Mouse (Mus musculus): ENCODE data around the gene Gpbar1.

The Gpbar1 gene

GRCm38 (mm10) chr1:74278538-74278937 is at the start of gene Gpbar1:
TSS of gene Gpbar1 (plus strand) at chr1:74278550.
- no peak for DNase-seq

DNA sequence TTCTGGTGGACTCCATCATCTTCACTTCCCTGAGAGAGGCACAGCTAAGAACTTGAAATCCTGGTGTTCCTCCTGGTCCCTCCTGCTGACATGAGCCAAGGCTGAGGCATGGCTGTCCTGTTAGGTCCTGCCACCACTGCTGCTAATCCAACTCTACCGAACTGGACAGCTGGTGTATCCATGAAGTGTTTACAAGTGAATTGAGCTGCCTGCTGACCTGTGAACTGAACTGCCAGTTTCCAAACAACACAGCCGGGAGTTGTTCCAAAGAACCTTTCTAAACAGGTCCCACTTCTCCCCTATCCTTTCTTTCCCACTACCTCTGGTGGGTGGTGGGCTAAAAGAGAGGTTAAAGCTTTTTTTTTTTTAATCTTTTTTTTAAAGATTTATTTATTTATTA is 48.4 kb upstream of the Gpbar1 start:
- DNase-seq: no peak

- DNase-seq: no peak
Measured at GRCm38 (mm10) chr1:74230992-74231391, 47.4 kb upstream of the Gpbar1 start.

DNA sequence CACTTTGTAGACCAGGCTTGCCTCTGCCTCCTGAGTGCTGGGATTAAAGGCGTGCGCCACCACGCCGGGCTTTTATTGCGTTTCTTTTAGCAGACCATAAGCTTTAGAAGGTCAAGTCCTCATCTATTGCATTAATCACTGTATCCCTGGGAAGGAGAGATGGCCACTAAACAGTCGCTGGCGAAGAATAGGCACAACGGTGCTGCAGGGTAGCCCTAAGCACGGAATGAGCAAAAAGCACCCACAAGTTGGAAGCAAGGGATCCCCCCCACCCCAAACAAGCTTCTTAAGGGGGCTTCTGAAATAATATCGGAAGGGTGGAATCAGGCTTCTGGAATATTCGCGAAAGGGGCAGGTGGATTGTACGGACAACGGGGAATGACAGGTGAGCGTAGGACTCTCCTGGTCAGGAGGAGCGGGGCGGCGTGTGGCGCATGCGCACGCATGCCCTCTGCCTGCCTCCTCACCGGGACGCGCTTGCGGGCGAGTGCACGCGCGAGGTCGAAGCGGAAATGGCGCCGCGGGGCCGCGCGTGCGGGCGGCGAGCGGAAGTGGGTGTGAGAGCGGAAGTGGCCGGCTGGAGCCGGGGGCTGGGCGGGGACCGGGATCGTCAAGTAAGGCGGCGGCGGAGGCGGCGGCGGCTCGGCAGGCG is 42.3 kb upstream of the Gpbar1 start, which contains the start of gene Arpc2:
TSS of gene Arpc2 (plus strand) at position 147 of the 652 bp plus-strand sequence.
- peak; percentile 97 for DNase-seq

- peak; percentile 72 for DNase-seq
Measured at GRCm38 (mm10) chr1:74236590-74237317, 41.6 kb upstream of the Gpbar1 start.

GRCm38 (mm10) chr1:74237671-74238070 is 40.7 kb upstream of the Gpbar1 start:
- no peak for DNase-seq

GRCm38 (mm10) chr1:74238136-74238535 is 40.2 kb upstream of the Gpbar1 start:
- no peak for DNase-seq

DNA sequence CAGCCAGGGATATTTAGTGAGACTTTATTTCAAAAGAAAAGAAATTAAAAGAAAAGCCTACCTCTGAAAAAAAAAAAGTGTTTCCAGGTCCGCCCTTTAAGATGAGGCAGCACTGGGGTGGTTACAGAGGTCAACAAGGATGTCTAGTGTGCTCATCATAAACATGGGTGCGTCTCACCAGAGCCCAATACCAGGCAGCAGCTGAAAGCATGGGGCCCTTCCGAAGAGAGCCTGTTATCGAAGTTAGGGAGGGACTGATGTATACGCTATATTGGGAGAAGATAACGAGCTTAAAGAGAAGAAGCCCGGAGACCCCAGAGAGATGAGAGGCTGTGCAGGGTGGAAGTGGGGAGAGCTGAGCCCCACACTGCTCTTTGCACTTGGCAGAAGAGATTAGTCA is 39.2 kb upstream of the Gpbar1 start:
- DNase-seq: no peak

- no peak for DNase-seq
Measured at GRCm38 (mm10) chr1:74239618-74240017, 38.7 kb upstream of the Gpbar1 start.

- DNase-seq: no peak
Measured at GRCm38 (mm10) chr1:74240311-74240710, 38.0 kb upstream of the Gpbar1 start.

- DNase-seq: no peak
Measured at GRCm38 (mm10) chr1:74240832-74241231, 37.5 kb upstream of the Gpbar1 start.

GRCm38 (mm10) chr1:74245525-74245924 is 32.8 kb upstream of the Gpbar1 start:
- DNase-seq: no peak

DNA sequence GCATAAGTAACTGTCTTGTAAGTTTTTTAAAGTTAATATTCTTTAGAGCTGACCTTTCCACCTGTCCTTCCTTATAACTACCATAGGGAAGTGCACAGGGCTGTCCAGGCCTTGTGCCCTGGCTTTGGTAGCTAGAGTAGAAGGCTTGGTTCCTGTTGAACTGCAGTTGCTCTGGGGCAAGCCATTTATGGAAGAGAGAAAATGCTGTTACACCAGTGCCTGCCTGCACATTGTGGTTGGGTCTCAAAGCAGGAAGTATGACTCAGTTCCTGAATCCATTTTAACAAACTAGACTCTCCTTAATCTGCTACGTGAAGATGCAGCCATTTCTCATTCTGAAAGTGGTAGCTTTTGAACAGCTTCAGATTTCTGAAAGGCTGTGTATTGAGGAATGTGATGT is 29.6 kb upstream of the Gpbar1 start:
- DNase-seq: peak; percentile 83

DNA sequence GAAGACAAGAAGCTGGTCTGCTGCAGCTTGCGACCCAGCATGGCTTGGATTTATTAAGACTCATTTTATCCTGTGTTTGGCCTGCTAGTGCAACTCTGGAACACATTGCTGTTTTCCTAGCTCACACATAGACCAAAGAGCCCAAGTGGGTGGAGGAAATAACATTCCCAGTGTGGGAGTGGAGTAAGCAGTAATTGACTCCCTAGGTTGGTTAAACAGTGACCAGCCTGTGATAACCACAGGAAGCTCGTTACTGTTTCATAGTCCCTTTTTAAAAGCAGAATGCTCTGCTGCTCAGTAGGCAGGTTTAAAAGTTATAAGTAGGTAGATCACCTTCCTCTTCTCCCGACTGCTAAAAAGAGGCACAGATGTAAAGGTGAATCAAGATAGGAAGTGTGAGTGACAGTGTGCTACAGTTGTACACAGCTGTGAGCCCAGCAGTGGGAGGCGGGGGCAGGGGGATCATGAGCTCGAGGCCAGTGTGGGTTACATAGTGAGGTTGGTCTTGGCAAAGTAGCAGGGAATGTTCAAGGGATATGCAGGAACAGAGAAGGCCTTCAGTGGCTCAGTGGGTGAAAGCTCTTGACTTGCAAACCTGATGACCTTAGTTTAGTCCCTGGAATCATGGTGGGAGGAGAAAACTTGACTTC is 28.9 kb upstream of the Gpbar1 start:
- DNase-seq: peak; percentile 54

DNA sequence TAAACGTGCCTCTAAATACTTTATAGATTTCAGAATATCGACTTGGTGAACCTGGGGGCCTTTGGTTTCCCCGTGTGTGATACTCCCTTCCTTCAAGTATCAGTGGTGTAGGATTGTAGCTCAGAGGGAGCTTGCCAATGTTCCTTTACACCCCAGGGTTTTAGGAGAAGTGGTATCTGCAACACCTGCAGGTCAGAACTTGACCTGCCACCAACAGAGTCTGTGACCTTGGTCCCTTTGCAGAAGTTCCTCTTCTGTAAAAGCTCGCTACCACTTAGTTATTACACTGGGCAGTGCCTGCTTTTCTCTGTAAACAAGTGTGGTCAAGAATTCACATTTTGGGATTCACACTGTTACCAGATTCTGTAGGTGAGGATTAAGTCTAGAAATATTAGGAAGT is 28.3 kb upstream of the Gpbar1 start:
- no peak for DNase-seq

DNA sequence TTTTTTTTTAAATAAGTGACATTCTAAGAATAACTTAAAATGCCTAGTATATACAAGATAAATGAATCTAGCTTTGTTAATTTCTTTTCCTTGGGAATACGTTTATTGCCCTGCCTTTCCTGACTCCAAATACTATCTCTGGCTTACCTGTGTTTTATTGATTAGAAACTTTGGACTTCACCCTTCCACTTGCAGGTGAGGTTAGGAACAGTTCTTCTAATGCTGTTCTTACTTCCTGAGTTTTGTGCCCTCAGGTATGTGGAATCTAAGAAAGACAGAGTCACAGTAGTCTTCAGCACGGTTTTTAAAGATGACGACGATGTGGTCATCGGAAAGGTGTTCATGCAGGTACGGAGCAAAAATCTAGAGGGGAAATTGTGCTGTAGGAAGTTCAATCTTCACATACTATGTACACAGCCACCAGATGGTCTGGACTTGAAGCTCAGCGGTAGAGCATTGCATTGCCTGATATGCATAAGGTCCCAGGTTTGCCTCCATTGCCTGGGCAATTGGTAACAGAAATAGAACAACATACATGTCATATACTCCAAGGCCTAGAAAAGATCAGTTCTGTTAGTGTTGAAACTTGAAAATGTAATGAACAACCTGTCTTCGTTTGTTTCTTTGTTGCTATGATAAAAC is 22.5 kb upstream of the Gpbar1 start:
- DNase-seq: no peak

- no peak for DNase-seq
Measured at GRCm38 (mm10) chr1:74256782-74257181, 21.6 kb upstream of the Gpbar1 start.

DNA sequence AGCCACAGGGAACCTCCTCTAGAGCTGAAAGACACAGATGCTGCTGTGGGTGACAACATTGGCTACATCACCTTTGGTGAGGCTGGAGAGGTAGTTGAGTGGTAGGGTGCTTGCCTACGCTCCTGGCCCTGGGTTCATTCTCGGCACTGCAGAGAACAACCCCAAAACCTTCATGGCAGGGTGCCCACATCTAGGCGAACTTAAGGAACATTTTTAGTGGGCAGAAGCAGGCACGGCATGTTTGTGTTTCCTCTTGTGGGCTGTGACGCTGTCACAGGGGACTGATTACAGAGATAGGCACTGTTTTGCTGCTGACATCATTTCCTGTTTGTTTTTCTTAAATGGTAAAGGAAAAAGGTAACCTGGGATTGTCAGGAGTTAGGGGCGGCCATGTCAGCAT is 15.8 kb upstream of the Gpbar1 start:
- DNase-seq: no peak

DNA sequence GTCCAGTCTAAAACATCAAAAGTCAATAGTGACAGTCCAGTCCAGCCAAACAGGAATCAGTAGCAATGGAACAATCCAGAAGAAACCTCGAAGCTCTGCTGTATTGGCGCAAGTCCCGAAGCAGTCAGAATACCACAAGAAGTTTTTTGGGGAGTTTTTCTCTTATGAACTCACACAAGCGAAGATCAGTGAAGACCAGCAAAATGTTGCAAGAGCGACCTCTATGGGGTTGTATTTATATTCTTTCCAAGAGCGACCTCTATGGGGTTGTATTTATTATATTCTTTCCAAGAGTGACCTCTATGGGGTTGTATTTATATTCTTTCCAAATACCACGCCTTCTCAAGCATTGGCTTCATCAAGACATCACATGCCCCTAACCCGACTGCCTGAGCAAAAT is 9.6 kb upstream of the Gpbar1 start:
- no peak for DNase-seq

DNA sequence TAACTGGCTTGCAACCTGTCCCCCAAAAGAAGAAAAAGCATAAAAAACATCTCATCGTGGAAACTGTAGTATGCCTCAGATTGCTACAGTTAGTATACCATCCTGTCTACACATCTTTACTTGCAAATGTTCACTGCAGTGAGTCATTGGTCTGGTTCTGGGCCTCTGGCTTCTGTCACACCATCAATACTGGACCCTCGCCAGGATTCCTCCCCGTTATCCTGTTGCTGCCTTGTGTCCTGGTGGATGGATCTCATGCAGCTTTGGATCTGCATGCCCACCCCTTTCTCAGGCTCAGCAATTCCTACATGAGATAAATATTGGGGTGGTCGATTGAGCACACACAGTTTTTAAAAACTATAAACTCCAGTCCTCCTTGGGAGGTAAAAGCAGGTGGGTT is 6.7 kb upstream of the Gpbar1 start:
- DNase-seq: no peak

- DNase-seq: no peak
Measured at GRCm38 (mm10) chr1:74275015-74275414, 3.3 kb upstream of the Gpbar1 start.

- DNase-seq: no peak
Measured at GRCm38 (mm10) chr1:74277041-74277440, 1.3 kb upstream of the Gpbar1 start.

- DNase-seq: no peak
Measured at GRCm38 (mm10) chr1:74277883-74278537, 340 bp upstream of the Gpbar1 start.
